Mouse (Mus musculus) myocyte (in vitro differentiated cells): ENCODE data around the gene Nfkb1.

Experiments
- E2F4 ChIP-seq: IDR thresholded peaks from one replicate; pipeline ENCODE4 v1.6.1; 2011; ENCODE audit warnings: mild to moderate bottlenecking, control low read depth, moderate library complexity; ENCODE audit not compliant: insufficient read depth
- MAX ChIP-seq: IDR thresholded peaks from one replicate; pipeline ENCODE4 v1.6.1; 2011; ENCODE audit warnings: low read depth, mild to moderate bottlenecking, control low read depth
- MYOG ChIP-seq, 3 experiments: IDR thresholded peaks; one replicate each; pipeline ENCODE4 v1.6.1; 2011; ENCODE audit warnings: control low read depth in 2 of 3, low read depth in 2 of 3, mild to moderate bottlenecking in 2 of 3; ENCODE audit not compliant: insufficient read length in 2 of 3, control insufficient read depth in 1 of 3, insufficient read depth in 1 of 3
- POLR2A ChIP-seq: IDR thresholded peaks from one replicate; pipeline ENCODE4 v1.6.1; 2011; ENCODE audit warnings: low read depth, mild to moderate bottlenecking, control low read depth, moderate library complexity; ENCODE audit not compliant: insufficient read length
- SRF ChIP-seq: IDR thresholded peaks from one replicate; pipeline ENCODE4 v1.6.1; 2011; ENCODE audit warnings: low read depth; ENCODE audit not compliant: control insufficient read depth, insufficient read length
- USF1 ChIP-seq: IDR thresholded peaks from one replicate; pipeline ENCODE4 v1.6.1; 2011; ENCODE audit warnings: low read depth, mild to moderate bottlenecking, control low read depth, moderate library complexity

DNA sequence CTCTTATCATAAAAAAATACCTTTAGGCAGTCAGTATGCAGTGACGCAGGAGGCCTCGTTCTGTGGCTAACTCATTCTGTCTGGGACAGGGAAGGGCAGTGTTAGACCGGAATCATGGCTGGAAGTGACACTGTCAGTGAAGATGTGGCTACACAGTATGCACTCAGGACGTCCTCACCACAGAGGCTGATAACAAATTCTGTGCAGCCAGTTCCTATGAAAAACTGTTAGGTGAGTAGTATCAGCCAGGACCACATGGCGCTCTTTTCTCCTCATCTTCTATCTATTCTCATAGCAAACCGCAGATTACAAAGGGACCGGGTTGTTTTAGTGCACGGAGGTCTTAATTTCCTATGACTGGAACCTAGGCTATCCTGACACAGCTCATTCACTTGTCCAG lies 4.9 kb upstream of the Nfkb1 start:
- no peak for TF ChIP-seq POLR2A
- TF ChIP-seq MAX: no peak
- no peak for TF ChIP-seq USF1
- no peak for TF ChIP-seq E2F4
- no peak for TF ChIP-seq MYOG (IDR thresholded peaks at IDR 0.05; ENCODE audit: control insufficient read depth in 1 of 3, insufficient read depth in 1 of 3, insufficient read length in 2 of 3, low read depth in 2 of 3)
- no peak for TF ChIP-seq SRF
